Mouse (Mus musculus) embryonic fibroblast, embryonic 13.5 days (primary cell): ENCODE data around the gene Fau. TPM values are rescaled to one million over a fixed set of nuclear protein-coding genes. Genes with fewer than 3 reads are reported as not detected.
"Not testable (repeated sequence)": the region's sequence is repeated elsewhere in the genome, so short reads cannot be mapped to it uniquely, and the experiment has no call there.

Experiments
- H3K27ac ChIP-seq: 2 replicates; pipeline ENCODE4 v1.5.1; 2012; ENCODE audit warnings: low read length, control low read depth, inconsistent platforms; ENCODE audit not compliant: insufficient read depth
- H3K4me1 ChIP-seq: 2 replicates; pipeline ENCODE4 v1.6.1; 2011; ENCODE audit warnings: low read length; ENCODE audit not compliant: control insufficient read depth, insufficient read depth
- H3K4me3 ChIP-seq: 2 replicates; pipeline ENCODE4 v1.5.1; 2011; ENCODE audit warnings: mild to moderate bottlenecking, control low read depth, low read length; ENCODE audit not compliant: insufficient read depth
- CTCF ChIP-seq: IDR thresholded peaks from 2 replicates; pipeline ENCODE4 v1.5.1; 2011; ENCODE audit warnings: mild to moderate bottlenecking, control low read depth, low read length, moderate library complexity, borderline replicate concordance; ENCODE audit not compliant: insufficient read depth
- POLR2A ChIP-seq: IDR thresholded peaks from 2 replicates; pipeline ENCODE4 v1.6.1; 2011; ENCODE audit warnings: low read depth, mild to moderate bottlenecking, control low read depth, low read length, moderate library complexity
- polyA plus RNA-seq: library from polyadenylated mRNA; stranded (reverse); fragments of >200 nt; gene quantifications from 2 replicates; pipeline ENCODE4 v1.2.4, GENCODE M21; 2011; ENCODE audit warnings: low read depth; ENCODE audit not compliant: missing spikeins, insufficient read length

Gene Fau
- polyA plus RNA-seq, 1 experiment = 1,065 TPM

- H3K27ac ChIP-seq = no peak overlapping the region
- no peak overlapping the region for H3K4me3 ChIP-seq
- TF ChIP-seq POLR2A (no peak), CTCF (no peak)
- no peaks in the 10 kb centered on the region for H3K4me1 ChIP-seq
These were observed 34.6 kb upstream of the Fau start for GRCm38 (mm10) chr19:6023059-6023458.

DNA sequence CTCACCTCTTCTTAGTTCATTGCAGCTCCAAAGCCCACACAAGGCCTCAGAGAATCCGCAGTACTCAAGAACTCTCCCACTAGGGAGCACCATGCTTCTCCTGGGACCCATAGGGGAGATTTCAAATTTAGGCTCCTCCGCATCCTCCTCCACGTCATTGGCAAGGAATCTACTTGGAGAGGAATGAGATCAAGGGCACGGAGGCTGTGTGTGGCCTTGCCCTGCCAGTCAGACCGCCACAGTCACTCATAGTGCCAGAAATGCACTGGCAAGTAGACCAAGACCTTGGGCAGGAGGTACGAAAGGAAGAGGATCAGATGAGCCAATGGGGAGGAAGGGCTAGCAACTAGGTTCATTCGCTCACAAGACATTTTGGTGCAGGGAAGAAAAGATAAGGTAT lies 33.7 kb upstream of the Fau start:
- TF ChIP-seq POLR2A = no peak
- no peak for TF ChIP-seq CTCF
- no peak overlapping the region for H3K27ac ChIP-seq
- H3K4me3 ChIP-seq = no peak overlapping the region
- H3K4me1 ChIP-seq = no peaks in the 10 kb centered on the region

GRCm38 (mm10) chr19:6028991-6029390 lies 28.7 kb upstream of the Fau start:
- no peak overlapping the region for H3K4me3 ChIP-seq
- no peak for TF ChIP-seq POLR2A
- no peak for TF ChIP-seq CTCF

GRCm38 (mm10) chr19:6029426-6029825 lies 28.2 kb upstream of the Fau start:
- H3K4me3 ChIP-seq = no peak overlapping the region
- TF ChIP-seq CTCF = no peak
- no peak for TF ChIP-seq POLR2A
- H3K27ac ChIP-seq = no peak overlapping the region
- H3K4me1 ChIP-seq = no peaks in the 10 kb centered on the region

More at GRCm38 (mm10) chr19:6028991-6029390, 28.7 kb upstream of the Fau start:
- Histone ChIP-seq H3K27ac (no peak overlapping the region), H3K4me1 (no peaks in the 10 kb centered on the region)

GRCm38 (mm10) chr19:6030520-6031280 lies 26.9 kb upstream of the Fau start:
- TF ChIP-seq POLR2A (no peak), CTCF (no peak)
- no peaks in the 10 kb centered on the region for H3K4me1 ChIP-seq

GRCm38 (mm10) chr19:6035966-6036585 lies 21.6 kb upstream of the Fau start:
- no peak for TF ChIP-seq POLR2A
- TF ChIP-seq CTCF = no peak
- H3K27ac ChIP-seq = no peak overlapping the region
- H3K4me3 ChIP-seq = no peak overlapping the region
- no peaks in the 10 kb centered on the region for H3K4me1 ChIP-seq

More at GRCm38 (mm10) chr19:6030520-6031280, 26.9 kb upstream of the Fau start:
- no peak overlapping the region for H3K4me3 ChIP-seq
- no peak overlapping the region for H3K27ac ChIP-seq

DNA sequence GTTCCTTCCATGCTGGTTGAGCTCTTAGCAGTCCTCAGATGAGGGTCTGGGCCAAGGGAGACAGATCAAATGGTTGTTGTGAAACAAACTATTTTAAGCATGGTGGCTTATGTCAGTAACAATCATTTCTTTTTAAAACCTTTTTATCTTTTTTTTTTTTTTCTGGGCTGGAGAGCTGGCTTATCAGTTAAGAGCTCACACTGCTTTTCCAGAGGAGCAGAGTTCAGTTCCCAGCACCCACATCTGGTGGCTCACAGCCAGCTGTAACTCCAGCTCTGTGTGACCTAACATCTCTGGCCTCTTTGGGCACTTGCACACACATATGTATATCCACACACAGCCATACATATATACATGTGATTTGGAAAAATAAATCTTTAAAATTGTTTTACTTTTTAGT lies 19.9 kb upstream of the Fau start:
- H3K4me3 ChIP-seq = no peak overlapping the region
- TF ChIP-seq CTCF (no peak), POLR2A (no peak)
- H3K27ac ChIP-seq = no peak overlapping the region
- no peaks in the 10 kb centered on the region for H3K4me1 ChIP-seq

DNA sequence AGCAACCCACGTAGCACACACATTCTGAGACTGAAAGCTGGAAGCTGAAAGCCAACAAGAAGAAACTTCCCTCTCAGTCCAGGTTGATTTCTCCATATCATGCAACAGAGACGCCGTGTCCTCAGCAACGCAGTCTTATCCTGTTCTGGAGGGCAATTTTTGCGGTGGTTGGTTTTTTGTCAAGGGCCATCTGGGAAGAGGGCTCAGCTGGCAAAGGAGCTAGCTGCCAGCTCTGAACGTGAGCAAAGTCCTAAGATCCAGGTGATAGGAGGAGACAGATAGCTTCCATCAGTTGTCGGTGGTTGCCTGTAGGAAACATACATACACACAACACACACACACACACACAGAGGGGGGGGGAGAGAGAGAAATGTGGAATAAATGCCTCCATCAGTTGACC lies 19.3 kb upstream of the Fau start:
- no peak for TF ChIP-seq CTCF
- no peak for TF ChIP-seq POLR2A
- no peaks in the 10 kb centered on the region for H3K4me1 ChIP-seq
- H3K27ac ChIP-seq = no peak overlapping the region
- H3K4me3 ChIP-seq = no peak overlapping the region

- H3K4me3 ChIP-seq = no peak overlapping the region
- H3K4me1 ChIP-seq = no peaks in the 10 kb centered on the region
- no peak overlapping the region for H3K27ac ChIP-seq
- TF ChIP-seq CTCF = no peak
- TF ChIP-seq POLR2A = no peak
These were observed 17.6 kb upstream of the Fau start for GRCm38 (mm10) chr19:6040002-6040401.

DNA sequence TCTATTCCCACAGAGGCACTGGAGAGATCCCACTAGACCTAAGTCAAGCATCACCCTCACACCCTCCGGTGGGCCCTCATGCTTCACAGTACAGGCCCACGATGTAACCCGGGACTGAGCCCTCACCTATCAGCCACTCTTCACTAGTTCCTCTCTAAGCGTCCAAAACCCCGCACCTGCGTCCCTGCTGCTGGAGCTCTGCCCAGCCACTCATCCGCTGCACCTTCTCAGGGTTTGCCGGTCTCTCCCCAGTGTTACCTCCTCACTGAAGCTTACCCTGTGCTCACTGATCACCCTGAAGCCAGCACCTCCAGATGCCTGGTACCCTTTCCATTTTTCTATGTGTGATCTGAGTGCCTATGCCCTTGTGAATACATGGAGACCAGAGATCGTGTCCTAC lies 15.4 kb upstream of the Fau start:
- no peak overlapping the region for H3K27ac ChIP-seq

GRCm38 (mm10) chr19:6044102-6044501 lies 13.5 kb upstream of the Fau start:
- not testable (repeated sequence) for H3K4me1 ChIP-seq, H3K4me3 ChIP-seq, H3K27ac ChIP-seq

More for the DNA sequence above, 15.4 kb upstream of the Fau start:
- Histone ChIP-seq H3K4me3 (no peak overlapping the region), H3K4me1 (no peaks in the 10 kb centered on the region)
- TF ChIP-seq CTCF = no peak
- no peak for TF ChIP-seq POLR2A
